Mouse (Mus musculus) G1E-ER4 (cell line): ENCODE data around the gene Mis18a. TPM values are rescaled to one million over a fixed set of nuclear protein-coding genes. Genes with fewer than 3 reads are reported as not detected.

Source experiments
- GATA1 ChIP-seq: IDR thresholded peaks from one replicate; pipeline ENCODE4 v1.8.0; 2012; ENCODE audit warnings: low read length, inconsistent platforms
- polyA plus RNA-seq: library from polyadenylated mRNA; stranded (reverse); fragments of >175 nt; gene quantifications from 2 replicates; pipeline ENCODE4 v1.2.3, GENCODE M21; 2012

Mis18a gene
- polyA plus RNA-seq, 1 experiment, result 33.8 TPM

DNA sequence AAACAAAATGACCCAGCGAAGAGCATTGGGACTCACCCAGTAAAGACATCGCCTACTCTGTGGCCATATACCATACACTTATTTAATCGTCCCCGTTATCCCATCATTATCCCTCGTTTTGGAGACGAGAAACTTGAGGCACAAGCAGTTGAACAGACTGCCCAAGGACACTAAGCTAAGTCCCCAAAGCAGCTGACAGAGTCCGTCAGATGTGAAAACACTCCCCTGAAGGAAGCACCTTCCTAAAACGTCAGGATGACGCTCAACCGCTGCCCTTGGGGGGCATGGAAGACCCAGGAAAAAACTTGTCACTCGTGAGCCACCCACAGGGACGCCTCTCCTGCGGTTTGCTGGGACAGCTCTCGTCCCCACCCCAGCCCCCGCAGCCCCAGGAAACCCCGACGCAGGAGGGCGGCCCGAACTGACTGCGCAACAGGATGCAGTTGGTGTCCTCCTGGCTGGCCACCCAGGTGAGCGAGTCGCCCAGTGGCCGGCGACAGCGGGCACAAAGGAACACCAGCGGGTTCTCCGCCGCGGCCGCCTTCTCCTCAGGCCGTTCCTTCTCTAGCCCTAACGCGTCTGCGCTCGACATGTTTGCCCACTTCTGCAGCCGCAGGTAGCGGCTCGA lies 490 bp downstream of the Mis18a start:
- no peak for TF ChIP-seq GATA1

DNA sequence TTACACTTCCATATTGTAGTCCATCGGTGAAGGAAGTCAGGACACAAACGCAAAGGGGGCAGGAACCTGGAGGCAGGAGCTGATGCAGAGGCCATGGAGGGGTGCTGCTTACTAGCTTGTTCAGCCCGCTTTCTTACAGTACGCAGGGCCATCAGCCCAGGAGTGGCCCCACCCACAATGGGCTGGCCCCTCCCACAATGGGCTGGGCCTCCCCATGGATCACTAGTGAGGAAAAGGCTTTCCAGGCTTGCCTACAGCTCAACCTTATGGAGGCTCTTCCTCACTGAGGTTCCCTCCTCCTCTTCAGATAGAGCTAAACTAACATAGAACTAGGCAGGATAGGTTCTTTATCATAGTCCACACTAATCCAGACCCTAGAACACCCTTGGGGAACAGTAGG lies 3.2 kb downstream of the Mis18a start:
- TF ChIP-seq GATA1, result no peak

DNA sequence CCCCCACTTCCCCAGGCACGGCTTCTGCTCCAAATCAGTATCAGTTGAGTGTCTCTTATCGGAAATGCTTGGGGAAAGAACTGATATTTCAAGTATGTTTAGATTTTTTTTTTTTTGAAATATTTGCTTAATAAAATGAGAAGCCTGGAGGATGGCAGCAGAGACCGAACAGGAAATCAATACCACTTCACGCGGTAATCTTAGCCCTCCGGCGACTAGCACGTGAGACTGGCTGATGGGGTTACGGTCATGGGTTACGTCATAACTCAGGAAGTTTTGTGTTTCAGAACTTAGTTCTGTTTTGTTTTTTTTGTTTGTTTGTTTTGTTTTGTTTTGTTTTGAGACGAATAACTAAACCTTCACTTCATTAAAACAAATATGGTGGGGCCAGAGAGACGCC lies 16.9 kb downstream of the Mis18a start:
- TF ChIP-seq GATA1, result no peak

DNA sequence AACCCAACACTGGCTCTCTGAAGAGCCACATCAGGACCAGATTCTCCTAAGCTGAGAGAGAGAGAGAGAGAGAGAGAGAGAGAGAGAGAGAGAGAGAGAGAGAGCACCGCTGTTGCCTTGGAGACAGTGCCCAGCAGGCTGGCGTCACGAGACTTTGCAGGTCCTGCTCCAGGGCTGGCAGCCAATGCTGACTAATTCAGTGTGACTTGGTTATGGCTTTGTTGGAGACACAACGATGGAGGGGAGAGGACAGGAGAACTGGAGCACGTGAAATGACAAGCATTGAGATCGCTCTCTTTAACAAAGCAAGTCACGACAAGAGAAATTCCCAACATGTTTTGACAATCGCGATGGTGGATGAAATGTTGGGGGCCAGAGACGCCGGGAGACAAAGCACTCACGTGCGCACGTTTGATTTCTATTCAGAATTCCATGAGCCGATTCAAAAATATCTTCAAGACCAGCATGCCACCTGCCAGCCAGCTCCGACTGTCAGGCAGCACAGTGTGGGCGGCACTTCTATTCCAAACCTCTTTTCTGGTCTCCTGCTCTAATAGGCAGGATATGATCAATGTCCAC lies 17.4 kb downstream of the Mis18a start:
- TF ChIP-seq GATA1, result no peak

DNA sequence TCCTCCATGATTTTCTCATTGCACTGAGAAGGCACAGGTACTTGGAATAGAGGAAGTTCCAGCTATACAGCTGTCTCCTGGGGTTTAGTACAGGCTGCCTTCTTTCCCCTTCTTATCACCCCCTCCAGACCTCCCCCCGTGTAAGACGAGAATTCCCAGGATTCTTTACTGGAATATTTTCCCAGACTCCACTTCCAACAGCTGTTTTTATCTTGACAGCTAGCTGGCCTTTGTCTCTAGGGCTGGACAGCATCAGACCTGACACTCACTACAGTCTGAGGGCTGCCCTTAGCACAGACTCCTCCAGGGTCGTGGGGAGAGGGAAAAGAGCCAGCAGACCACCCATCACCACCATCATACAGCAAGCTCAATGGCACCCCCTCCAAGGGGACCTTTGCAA lies 20.9 kb downstream of the Mis18a start:
- no peak for TF ChIP-seq GATA1

DNA sequence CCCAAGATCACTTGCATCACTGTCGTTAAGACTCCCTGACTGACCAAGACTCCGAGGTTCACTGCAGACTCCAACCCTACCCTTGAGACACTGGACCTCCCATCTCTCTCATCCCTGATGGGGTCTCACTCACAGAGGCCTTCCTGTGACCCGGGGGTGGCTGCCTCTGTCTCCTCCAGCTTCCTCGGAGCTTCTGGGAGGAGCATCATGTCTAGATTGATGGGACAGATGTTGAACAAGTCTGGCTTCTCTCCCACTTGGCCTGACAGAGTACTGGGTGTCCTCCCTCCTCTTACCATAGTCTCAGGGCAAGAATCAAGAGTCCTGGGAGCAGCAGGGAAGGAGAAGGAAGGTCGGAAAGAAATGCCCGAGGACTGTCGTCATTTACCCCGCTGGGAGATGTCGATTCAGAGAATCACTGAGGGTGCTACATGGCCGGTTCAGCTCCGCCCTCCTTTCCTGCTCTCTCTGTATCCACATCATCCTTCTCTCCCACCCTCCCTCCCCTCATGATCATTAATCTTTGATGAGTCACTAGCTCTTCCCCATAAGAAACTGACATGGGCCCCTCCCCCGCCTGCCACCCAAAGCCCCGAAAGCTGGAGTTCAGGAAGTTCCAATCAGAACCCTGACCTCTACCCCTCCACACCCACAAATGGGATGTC lies 22.9 kb downstream of the Mis18a start:
- TF ChIP-seq GATA1, result no peak

DNA sequence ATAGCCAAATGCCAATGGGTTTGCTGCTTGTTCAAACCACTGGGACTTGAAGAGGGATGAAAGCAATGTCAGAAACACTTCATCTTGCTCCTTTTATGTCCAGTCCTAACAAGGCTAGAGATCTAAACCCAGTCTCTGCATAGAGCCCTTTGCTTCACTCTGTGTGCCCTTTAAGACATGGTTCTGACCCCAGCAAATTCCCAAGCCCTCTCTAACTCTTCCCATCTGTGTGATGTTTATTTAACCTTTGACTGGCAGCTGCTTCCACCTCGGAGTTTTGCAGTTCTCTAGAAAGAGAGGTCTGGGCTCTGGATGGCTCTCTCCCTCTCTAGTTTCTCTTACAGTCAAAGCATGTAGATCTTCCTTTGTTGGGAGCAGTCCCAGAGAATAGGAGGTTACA lies 23.6 kb downstream of the Mis18a start:
- TF ChIP-seq GATA1, result no peak

DNA sequence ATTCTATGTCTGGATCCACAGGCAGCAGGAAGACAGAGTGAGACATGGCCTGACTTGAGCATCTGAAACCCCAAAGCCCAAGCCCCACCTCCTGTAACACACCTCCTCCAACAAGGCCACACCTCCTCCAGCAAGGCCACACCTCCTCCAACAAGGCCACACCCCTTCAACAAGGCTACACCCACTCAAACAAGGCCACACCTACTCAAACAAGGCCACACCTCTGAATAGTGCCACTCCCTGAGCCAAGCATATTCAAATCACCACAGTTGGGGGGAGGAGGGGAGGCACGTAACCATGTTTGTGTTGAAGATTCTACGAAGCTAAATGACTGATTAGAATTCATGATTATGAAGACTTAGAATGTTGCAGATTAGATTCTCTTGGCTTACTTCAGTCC lies 25.7 kb downstream of the Mis18a start:
- TF ChIP-seq GATA1, result no peak

DNA sequence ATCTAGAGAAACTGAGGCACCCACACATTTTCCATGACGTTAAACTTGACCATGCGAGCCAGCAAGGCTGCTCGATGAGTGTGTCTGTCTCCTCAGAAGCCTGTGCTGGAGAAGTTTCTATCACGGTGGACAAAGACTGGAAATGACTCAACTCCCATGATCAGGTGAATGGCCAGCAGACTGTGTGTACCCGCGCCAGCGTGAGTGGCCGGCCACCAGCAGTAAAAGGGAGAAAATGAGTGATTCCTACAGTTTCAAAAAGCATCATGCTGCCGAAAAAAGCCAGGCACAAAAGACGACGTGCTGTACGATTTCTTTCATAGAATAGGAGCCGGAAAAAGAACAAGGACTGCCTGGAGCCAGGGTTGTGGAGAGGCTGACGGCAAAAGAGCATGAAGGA lies 27.8 kb downstream of the Mis18a start:
- no peak for TF ChIP-seq GATA1

DNA sequence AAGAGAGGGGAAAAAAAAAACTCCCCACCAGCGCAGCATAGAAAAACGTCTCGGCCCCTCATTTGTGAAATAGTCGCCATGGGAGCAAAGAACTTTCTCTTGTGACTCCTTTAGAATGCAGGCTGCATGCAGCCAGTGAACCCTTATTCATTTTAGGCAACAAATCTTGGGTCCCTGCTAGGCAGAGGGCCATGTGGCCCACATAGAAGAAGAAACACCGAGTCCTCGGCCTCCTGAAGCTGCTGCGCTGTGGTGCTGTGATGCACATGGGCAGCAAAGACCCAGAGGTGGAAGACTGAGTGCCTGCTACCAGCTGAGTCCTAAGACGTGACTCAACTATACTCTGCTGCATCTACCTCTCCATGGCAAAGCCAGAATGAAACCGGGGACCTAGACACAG lies 30.9 kb downstream of the Mis18a start:
- no peak for TF ChIP-seq GATA1

DNA sequence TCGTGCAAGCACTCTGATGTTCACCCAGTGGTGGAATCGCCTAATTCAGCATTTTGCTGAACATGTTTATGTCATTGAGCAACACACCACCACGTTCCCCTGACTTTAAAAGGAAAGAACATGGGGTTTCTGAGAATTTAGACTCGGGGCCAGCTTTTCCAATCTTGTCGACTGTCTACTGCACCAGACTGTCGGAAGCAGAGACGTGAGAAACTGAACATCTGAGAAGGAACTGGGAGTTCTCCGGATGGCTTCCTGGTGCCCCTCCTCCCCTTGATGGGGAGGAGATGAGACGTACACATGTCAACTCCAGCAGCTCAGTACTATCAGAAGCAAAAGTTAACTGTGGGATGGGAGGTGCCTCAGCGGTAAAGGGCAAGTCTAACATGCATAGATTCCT lies 32.1 kb downstream of the Mis18a start:
- no peak for TF ChIP-seq GATA1

DNA sequence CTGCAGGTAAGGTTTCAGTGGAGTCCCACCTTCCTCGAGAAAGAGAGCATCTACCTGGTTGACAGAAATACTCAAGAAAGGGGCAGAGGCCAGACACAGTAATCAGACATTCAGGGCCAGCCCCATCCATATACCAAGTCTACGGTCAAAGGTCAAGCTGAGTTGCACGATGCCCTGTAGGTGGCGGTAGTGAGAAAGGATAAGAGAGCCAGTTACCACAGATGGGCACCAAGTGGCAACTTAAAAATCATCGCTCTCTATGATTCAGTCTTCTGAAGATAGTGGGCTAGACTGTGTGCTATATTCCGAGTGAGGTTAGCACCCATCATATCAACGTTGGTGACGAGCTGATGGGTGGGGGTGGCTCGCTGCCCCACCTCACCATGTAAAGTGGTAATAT lies 32.5 kb downstream of the Mis18a start:
- TF ChIP-seq GATA1, result no peak

DNA sequence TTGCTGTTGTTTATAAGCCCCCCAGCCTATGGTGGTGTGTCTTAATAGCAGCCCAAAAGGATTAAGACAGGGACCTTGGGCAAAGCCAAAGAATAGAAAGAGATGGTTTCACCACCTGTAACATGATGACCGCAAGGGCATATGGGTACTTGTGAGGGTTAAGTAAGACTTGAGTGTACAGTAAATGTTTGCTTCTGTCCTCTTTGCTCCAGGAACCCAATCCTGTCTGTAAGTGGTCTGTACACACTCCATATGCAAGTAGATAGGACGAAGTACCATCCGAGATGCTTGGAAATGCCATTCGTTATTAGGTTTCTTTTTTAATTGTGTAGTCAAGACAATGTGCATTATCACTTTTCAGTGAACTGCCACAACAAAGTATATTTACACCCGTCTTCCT lies 33.6 kb downstream of the Mis18a start:
- TF ChIP-seq GATA1, result no peak

DNA sequence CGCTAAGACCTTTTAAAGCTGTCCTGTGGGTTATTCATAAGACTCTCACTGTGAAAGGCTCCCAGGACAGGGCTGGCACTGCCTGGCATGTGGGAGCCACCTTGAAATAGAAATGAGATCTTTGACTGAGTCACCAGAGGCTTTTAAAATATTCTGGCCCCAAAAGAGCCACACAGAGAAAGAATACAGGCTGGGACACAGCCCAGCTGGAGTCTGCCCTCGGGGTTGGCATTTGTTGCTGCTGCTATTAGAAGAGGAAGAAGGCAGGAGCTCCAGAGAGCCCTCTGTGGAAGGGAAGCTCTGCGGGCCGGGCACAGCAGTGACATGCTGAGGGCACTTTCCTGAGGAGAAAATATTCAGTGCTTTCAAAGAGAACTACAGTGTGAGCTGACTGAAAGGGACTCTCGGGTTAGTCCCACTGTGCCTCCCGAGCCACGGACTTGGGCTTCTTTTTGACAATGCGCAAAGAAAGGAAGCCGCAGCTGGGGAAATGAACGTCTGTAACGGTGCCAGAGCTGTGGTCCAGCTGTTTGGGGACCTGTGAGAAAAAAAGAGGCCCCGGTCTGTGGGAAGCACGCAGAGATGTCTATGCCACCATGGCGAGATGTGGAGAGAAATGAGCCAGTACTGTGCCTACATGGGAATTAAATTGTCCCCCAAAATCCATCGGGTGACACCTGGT lies 34.4 kb downstream of the Mis18a start:
- TF ChIP-seq GATA1, result no peak

DNA sequence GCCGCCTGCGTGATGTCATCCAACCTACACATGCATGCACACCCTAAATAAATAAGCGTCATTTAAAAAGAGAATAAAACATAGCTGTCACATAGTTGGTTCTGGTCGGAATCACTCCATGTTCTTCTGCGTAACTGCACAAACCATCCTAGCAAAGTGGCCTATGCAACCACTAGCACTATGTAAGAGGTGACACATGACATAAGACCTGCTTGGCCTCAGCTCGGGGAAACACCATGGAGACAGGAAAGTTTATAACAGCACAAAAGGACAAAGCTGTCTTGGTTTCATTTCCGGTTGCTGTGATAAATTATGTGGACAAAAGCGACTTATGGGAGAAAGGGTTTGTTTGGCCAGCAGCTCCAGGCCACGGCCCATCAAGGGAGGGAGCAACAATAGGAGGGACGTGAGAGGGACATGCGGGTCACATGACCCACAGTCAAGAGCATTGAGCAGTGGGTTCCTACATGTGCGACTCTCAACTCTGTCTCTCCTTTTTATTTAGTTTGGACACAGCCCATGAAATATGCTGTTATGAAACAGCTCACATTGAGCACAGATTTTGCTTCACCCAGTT lies 39.4 kb downstream of the Mis18a start:
- TF ChIP-seq GATA1, result no peak

DNA sequence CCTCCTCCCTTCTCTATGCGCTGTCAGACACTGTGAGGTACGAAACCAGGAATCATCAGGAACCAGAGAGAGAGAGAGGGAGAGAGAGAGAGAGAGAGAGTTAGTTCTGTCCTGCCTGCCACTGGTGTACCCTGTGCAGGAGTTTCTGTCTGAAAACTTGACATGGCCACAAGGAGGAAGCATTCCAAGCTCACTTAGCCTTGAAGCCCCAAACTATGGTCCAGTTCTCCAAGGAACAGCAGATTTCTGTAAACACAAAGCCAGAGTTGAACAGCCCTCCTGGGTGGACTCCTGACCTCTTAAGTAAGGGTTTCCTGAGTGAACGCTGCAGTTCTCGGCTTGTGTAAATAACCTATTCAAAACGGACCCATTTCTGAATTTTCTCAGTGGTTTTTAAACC lies 40.2 kb downstream of the Mis18a start:
- no peak for TF ChIP-seq GATA1
